Mouse (Mus musculus) heart, adult 2 months (tissue): Measurements from ENCODE around the gene BC030499.

Experiments used
- CTCF ChIP-seq: fragments of 200-600 bp; IDR thresholded peaks from 2 replicates; pipeline ENCODE4 v1.8.1; 2022; ENCODE audit warnings: antibody characterized with exemption, mild to moderate bottlenecking, moderate library complexity
- EP300 ChIP-seq: fragments of 200-500 bp; IDR thresholded peaks from 2 replicates; pipeline ENCODE4 v1.6.1; 2011; ENCODE audit warnings: low read depth, low read length, control low read depth; ENCODE audit not compliant: insufficient read depth
- POLR2A ChIP-seq: fragments of 200-500 bp; IDR thresholded peaks from 2 replicates; pipeline ENCODE4 v1.6.1; 2011; ENCODE audit warnings: mild to moderate bottlenecking, low read depth, low read length, control low read depth; ENCODE audit not compliant: insufficient read depth

DNA sequence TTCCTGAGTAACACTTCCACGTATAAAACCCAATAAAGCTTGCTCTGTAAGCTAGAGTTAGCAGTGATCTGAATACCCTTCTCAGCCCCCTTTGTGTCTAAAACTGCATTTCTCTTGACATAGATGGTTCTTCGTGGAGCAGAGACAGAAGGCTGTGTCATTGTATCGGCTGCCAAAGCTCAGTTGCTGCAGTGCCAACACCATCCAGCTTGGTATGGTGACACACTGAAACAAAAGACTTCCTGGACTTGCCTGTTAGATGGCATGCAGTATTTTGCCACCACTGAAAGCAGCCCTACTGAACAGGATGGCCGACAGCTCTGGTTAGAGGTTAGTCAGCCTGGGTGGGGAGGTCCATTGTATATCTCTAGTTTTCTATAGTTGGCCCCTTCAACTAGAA is 11.1 kb upstream of the BC030499 start:
- TF ChIP-seq CTCF (no peak), POLR2A (no peak), EP300 (no peak)
